Mouse (Mus musculus) cerebellum, adult 2 months (tissue): ENCODE measurements around the gene Pappa2. TPM values are rescaled to one million over a fixed set of nuclear protein-coding genes. Genes with fewer than 3 reads are reported as not detected.
A peak's percentile ranks its signal among the peaks of the same experiment; 100 is the strongest.

ENCODE experiments used
- DNase-seq, 2 experiments: peaks; one replicate each; pipeline ENCODE4 v3.0.0; 2021
- H3K27ac ChIP-seq: fragments of 200-500 bp; 2 replicates; pipeline ENCODE4 v1.5.1; 2012; ENCODE audit warnings: low read length, control low read depth, inconsistent platforms; ENCODE audit not compliant: insufficient read depth
- H3K27me3 ChIP-seq: fragments of 200-500 bp; 2 replicates; pipeline ENCODE4 v1.6.1; 2012; ENCODE audit warnings: inconsistent platforms, mild to moderate bottlenecking, low read length, moderate library complexity; ENCODE audit not compliant: control insufficient read depth, insufficient read depth
- H3K4me1 ChIP-seq: fragments of 200-500 bp; 2 replicates; pipeline ENCODE4 v1.6.1; 2011; ENCODE audit warnings: low read length; ENCODE audit not compliant: control insufficient read depth, insufficient read depth
- H3K4me3 ChIP-seq: fragments of 200-500 bp; replicated peaks from 2 replicates; pipeline ENCODE3; 2011; ENCODE audit warnings: mild to moderate bottlenecking, low read depth, low read length, control low read depth; ENCODE audit not compliant: insufficient read depth
- CTCF ChIP-seq: fragments of 200-500 bp; IDR thresholded peaks from 2 replicates; pipeline ENCODE4 v1.5.1; 2011; ENCODE audit warnings: low read depth, mild to moderate bottlenecking, control low read depth, low read length, moderate library complexity, borderline replicate concordance; ENCODE audit not compliant: insufficient read depth
- POLR2A ChIP-seq: fragments of 200-500 bp; IDR thresholded peaks from 2 replicates; pipeline ENCODE4 v1.6.1; 2011; ENCODE audit warnings: low read length, control low read depth, borderline replicate concordance; ENCODE audit not compliant: insufficient read depth
- WGBS: fragments of 180-500 bp; shearing (Covaris S2); methylation state at CpG from one replicate; pipeline ENCODE4 v1.1.7; 2018; 5-methylcytosine and 5-hydroxymethylcytosine counted together
- polyA plus RNA-seq: library from polyadenylated mRNA; depleted of rRNA; stranded (reverse); fragments of >200 nt; gene quantifications from 2 replicates; pipeline ENCODE4 v1.2.3, GENCODE M21; 2012

Gene Pappa2
- polyA plus RNA-seq, 1 experiment: 0.31 TPM

DNA sequence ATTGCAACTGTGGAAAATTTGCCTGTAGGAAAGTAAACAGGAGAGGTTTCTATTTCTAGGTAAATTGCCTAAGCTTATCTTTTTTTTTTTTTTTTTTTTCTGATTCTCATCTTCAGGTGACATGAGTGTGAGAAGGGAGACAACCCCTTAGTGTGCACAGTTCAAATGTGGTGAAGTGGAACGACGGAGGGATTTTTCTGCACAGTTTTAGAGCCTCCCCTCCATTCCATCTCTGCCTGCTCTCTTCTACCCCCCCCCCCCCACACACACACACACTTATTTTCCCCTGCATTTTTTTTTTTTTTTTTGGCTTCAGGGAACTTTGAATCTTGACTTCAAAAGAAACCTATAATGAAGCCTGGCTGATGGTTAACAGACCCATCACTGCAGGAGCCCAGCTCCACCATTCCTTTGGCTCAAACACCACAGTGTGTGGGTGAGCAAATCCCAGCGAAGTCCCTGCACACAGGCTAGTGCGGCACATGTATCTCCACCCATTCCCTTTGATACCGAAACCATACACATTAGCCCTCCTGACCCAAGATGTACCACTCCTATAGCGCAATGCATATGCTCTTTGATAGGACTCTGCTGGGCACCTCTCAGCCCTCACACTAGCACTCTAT lies 49.0 kb downstream of the Pappa2 start:
- DNase-seq: no peak
- Histone ChIP-seq H3K27me3 (no peaks in the 10 kb centered on the region), H3K4me3 (no peak overlapping the region), H3K4me1 (no peaks in the 10 kb centered on the region), H3K27ac (no peak overlapping the region)
- 83% methylated on average over 6 of the region's 6 CpGs for WGBS
- TF ChIP-seq CTCF (no peak), POLR2A (no peak)

DNA sequence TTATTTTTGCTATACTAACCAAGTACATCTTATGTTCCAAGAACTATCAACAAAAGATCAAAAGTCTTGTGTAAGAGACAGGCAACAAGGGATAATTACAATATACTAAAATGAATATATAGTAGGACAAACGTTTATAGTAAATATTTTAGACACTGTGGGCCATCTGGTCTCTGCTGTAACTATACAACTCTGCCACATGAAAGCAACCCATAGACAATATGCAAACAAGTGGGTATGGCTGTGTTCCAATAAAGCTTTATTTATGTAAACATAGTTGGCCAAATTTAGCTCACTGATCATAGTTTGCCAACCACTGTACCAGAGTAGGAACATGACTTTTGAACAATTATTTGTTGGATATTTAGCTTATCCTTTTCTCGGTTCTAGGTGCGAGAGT lies 50.9 kb downstream of the Pappa2 start:
- DNase-seq: no peak

DNA sequence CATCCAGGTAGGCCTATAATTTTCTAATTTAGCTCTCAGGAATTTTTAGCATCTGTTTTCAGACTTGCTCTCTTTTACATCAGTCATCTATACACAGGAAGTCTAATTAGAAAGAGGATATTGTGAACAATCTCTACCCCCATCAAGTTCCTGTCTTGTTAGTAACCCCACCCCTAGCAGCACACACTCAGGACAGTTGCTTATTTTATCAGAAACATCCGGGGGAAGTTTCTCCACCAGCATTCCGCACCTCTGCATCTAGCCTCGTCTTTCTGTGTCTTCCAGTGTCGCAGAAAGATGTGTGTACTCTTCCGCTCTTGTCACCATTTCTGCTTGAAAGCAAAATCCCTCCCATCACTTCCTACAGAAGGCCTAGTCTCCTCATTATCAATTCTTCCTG lies 59.8 kb downstream of the Pappa2 start:
- Histone ChIP-seq H3K4me3 (no peak overlapping the region), H3K27ac (no peak overlapping the region), H3K4me1 (peaks cover 6% of the 10 kb centered on the region), H3K27me3 (no peaks in the 10 kb centered on the region)
- WGBS: 91% methylated on average over 5 of the region's 5 CpGs
- DNase-seq: no peak
- no peak for TF ChIP-seq CTCF
- TF ChIP-seq POLR2A: no peak

More for the DNA sequence above, 50.9 kb downstream of the Pappa2 start:
- Histone ChIP-seq H3K27ac (no peak overlapping the region), H3K4me1 (no peaks in the 10 kb centered on the region), H3K4me3 (no peak overlapping the region), H3K27me3 (no peaks in the 10 kb centered on the region)
- no peak for TF ChIP-seq POLR2A
- no peak for TF ChIP-seq CTCF
- WGBS: 72% methylated on average over 3 of the region's 3 CpGs

DNA sequence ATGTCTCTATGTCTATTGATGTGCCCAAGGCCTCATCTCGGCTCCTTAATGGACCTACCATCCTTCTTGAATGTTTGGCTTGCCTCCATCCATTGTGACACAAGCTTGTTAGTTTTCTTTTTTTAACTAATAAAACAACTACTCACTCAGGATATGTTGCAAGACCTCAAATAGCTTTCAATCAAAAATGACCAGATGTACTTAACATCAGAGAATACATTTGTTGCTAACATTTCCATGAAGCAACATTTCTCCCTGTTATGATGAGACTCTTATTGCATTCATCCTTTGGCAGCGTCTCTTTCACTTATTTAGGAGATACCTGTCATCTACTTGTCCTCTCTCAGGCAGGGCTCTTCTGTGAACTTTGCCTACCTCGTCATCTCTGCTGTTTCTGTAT lies 61.4 kb downstream of the Pappa2 start:
- H3K4me3 ChIP-seq: no peak overlapping the region
- no peaks in the 10 kb centered on the region for H3K27me3 ChIP-seq
- no peak for TF ChIP-seq POLR2A
- no peak for TF ChIP-seq CTCF
- DNase-seq: no peak
- 95% methylated on average over 3 of the region's 3 CpGs for WGBS
- H3K27ac ChIP-seq: no peak overlapping the region
- H3K4me1 ChIP-seq: peaks cover 6% of the 10 kb centered on the region

DNA sequence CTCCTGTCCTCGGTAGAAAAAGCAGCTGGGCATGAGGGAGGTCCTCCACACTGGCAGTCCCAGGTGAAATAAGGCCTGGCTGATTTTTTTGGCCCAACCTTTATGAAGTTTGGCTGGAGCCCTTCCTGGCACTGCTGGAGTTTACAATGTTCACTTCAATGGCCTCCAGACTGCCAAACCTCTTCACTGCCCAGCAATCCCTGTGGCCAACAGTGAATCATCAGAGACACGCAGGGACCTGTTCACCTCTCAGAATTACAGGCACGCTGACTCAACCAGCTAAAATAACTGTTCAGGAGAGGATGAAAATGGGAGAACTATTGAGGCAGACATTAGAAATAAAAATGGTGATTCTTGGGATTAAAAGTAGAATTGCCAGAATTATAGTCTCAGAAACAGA lies 63.2 kb downstream of the Pappa2 start:
- DNase-seq: peak; percentile 24 to 66
- Histone ChIP-seq H3K27me3 (no peaks in the 10 kb centered on the region), H3K4me3 (no peak overlapping the region), H3K4me1 (peaks cover 6% of the 10 kb centered on the region), H3K27ac (no peak overlapping the region)
- no peak for TF ChIP-seq CTCF
- TF ChIP-seq POLR2A: no peak
- 16% methylated on average over 3 of the region's 3 CpGs for WGBS

DNA sequence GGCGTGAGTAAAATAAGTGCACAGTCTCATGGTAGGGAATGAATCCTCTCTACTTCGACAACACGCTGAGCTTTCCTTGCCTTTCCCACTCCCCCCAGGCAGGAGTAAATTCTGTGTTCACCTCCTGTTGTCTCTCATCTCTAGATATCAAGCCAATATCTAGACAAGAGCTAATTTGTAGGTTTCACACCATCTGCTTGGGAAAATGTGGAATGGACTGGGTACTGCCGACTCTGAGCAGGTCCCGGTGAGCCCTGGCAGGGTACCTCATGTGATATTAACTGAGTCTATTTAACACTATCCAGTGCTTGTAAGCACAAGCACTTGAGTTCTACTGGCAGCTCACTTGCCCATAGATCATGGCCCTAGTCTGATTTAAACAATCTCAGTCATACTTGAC lies 64.7 kb downstream of the Pappa2 start:
- H3K27ac ChIP-seq: no peak overlapping the region
- no peak for TF ChIP-seq POLR2A
- TF ChIP-seq CTCF: no peak
- no peak overlapping the region for H3K4me3 ChIP-seq
- H3K27me3 ChIP-seq: no peaks in the 10 kb centered on the region
- peaks cover 6% of the 10 kb centered on the region for H3K4me1 ChIP-seq
- WGBS: 28% methylated on average over 5 of the region's 5 CpGs
- peak in 1 of 2 experiments; percentile 30 for DNase-seq

DNA sequence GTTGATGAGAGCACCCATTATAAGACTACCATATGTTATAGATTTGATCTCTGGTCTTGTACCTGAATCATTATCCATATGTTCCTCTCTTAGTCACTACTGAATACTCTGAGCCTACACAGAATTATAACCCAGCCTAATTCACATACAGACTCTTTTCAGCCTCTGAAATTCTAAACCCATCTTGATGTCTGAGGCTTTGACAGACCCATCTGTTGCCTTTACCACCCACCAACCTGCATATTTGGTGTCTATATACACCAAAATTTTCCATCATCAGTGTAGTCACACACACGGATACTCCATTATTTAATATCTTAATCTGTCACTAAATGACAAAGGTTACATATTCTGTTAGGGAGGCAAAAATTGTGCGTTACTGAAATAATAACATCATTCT lies 69.6 kb downstream of the Pappa2 start:
- 60% methylated on average over 2 of the region's 2 CpGs for WGBS

DNA sequence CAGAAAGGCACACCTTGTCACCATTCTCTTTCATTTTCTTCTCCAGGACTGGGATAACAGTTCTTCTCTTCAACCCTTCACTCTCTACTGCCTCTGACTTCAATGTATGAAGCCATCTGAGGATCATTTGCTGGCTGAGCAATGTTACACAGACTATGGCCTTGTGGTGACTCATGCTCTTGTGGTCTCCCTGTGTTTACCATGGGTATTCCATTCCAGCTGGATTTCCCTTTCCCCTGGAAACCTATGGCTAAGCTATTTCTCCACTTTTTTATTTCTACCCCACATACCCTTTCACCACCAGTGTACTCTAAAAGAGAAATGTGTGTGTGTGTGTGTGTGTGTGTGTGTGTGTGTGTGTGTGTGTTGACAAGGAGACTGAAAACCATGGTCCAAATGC lies 83.0 kb downstream of the Pappa2 start:
- Histone ChIP-seq H3K4me3 (no peak overlapping the region), H3K4me1 (no peaks in the 10 kb centered on the region), H3K27ac (no peak overlapping the region), H3K27me3 (no peaks in the 10 kb centered on the region)
- TF ChIP-seq CTCF: no peak
- no peak for TF ChIP-seq POLR2A
- DNase-seq: no peak

More for the DNA sequence above, 69.6 kb downstream of the Pappa2 start:
- H3K4me1 ChIP-seq: no peaks in the 10 kb centered on the region
- no peaks in the 10 kb centered on the region for H3K27me3 ChIP-seq
- TF ChIP-seq POLR2A (no peak), CTCF (no peak)
- H3K4me3 ChIP-seq: no peak overlapping the region
- DNase-seq: no peak
- H3K27ac ChIP-seq: no peak overlapping the region
